In the genomic region with DNA sequence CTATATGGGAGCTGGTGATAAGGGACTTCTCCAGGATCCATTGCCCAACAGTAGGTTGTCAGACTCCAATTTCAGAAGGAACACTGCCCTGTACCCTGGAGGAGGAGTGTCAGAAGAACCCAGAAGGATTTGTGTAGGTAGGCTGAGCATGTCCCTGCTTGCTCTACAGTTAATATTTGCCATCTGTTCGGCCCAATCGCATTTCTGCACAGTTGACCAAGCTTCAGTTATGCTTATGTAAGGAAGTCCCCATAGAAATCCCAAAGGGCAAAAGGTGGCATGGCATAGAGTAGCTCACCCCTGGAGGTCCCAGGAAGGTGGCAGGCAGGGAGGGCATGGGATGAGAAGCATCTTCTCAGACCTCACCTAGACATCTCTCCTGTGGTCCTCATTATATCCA, we compare ENCODE assay signal across 14 mouse cellular contexts. TPM values are rescaled to one million over a fixed set of nuclear protein-coding genes. Genes with fewer than 3 reads are reported as not detected.
"Had no signal": no experiment of that assay in that cellular context is flagged by ENCODE, and none has a peak within 500 bp of the region (broad histone marks: within the 10 kb centered on the region; RNA-seq: fewer than 3 reads in every experiment).

No protein-coding gene starts in this region.

- H3K4me3 ChIP-seq: layer of hippocampus, adult 2 months; limb, embryonic 10.5 days; liver, embryonic 15.5 days; midbrain, embryonic 10.5 days; myocyte; neural tube, embryonic 15.5 days had no signal

- ATAC-seq: lung, postnatal 0 days had no signal

- H3K36me3 ChIP-seq: limb, embryonic 10.5 days; liver, embryonic 15.5 days; midbrain, embryonic 10.5 days; neural tube, embryonic 15.5 days had no signal

- DNase-seq: kidney, postnatal 4 days; lung, adult 2 months; lung, postnatal 36 days; midbrain, embryonic 14.5 days; thymus, postnatal 14 days had no signal

- H3K27me3 ChIP-seq: liver, embryonic 15.5 days; neural tube, embryonic 15.5 days had no signal

- H3K27ac ChIP-seq: kidney, postnatal 0 days; layer of hippocampus, adult 2 months; limb, embryonic 10.5 days; liver, embryonic 15.5 days; midbrain, embryonic 10.5 days; neural tube, embryonic 15.5 days; stomach, postnatal 0 days had no signal

- H3K9me3 ChIP-seq: limb, embryonic 10.5 days; liver, embryonic 15.5 days; midbrain, embryonic 10.5 days; neural tube, embryonic 15.5 days had no signal

- H3K4me1 ChIP-seq: limb, embryonic 10.5 days; liver, embryonic 15.5 days; midbrain, embryonic 10.5 days; neural tube, embryonic 15.5 days had no signal

RNA-seq across cellular contexts. Expression of a gene that starts 19.6 kb away (rescaled TPM):
- polyA plus RNA-seq: myocyte had no signal
